Mouse (Mus musculus) hindbrain, postnatal 0 days (tissue): Measurements from ENCODE around the gene Rcn1. TPM values are rescaled to one million over a fixed set of nuclear protein-coding genes. Genes with fewer than 3 reads are reported as not detected.

Source experiments
- ATAC-seq: fragments of 200-750 bp; cut with Nextera tagmentation; 2 replicates; pipeline ENCODE4 v1.8.0; 2017; ENCODE audit warnings: mild to moderate bottlenecking, moderate TSS enrichment, moderate library complexity
- DNase-seq: peaks from one replicate; pipeline ENCODE4 v3.0.0-alpha.2; 2015; ENCODE audit warnings: low spot score
- H3K27ac ChIP-seq: fragments of 300-500 bp; sonication (generic); 2 replicates; pipeline ENCODE4 v1.5.1; 2014; ENCODE audit warnings: mild to moderate bottlenecking
- H3K27me3 ChIP-seq: fragments of 300-500 bp; sonication (generic); 2 replicates; pipeline ENCODE4 v1.6.1; 2014; ENCODE audit warnings: low read length, mixed read lengths; ENCODE audit not compliant: insufficient read depth
- H3K36me3 ChIP-seq: fragments of 300-500 bp; sonication (generic); 2 replicates; pipeline ENCODE4 v1.6.1; 2014; ENCODE audit warnings: low read length, mixed read lengths; ENCODE audit not compliant: insufficient read depth
- H3K4me1 ChIP-seq: fragments of 300-500 bp; sonication (generic); 2 replicates; pipeline ENCODE4 v1.6.1; 2014; ENCODE audit warnings: antibody characterized with exemption, low read length, mixed read lengths; ENCODE audit not compliant: insufficient read depth
- H3K4me2 ChIP-seq: fragments of 300-500 bp; sonication (generic); 2 replicates; pipeline ENCODE4 v1.6.1; 2014; ENCODE audit warnings: low read depth, mild to moderate bottlenecking, low read length, moderate library complexity, mixed read lengths
- H3K4me3 ChIP-seq: fragments of 300-500 bp; sonication (generic); 2 replicates; pipeline ENCODE4 v1.5.1; 2014; ENCODE audit warnings: low read length
- H3K9ac ChIP-seq: fragments of 300-500 bp; sonication (generic); replicated peaks from 2 replicates; pipeline ENCODE4 v1.6.1; 2014; ENCODE audit warnings: mild to moderate bottlenecking, low read length, moderate library complexity, mixed read lengths
- H3K9me3 ChIP-seq: fragments of 300-500 bp; sonication (generic); 2 replicates; pipeline ENCODE4 v1.6.1; 2016; ENCODE audit warnings: low read length, mixed read lengths
- CTCF ChIP-seq: IDR thresholded peaks from 2 replicates; pipeline ENCODE4 v1.5.1; 2016; ENCODE audit warnings: antibody characterized with exemption, control low read depth, low read depth
- WGBS: fragments of 180-500 bp; shearing (Covaris S2); extraction: QIAGEN DNeasy Blood & Tissue Kit; methylation state at CpG from one replicate; pipeline ENCODE4 v1.1.7; 2014; 5-methylcytosine and 5-hydroxymethylcytosine counted together
- polyA plus RNA-seq: library from polyadenylated mRNA; unstranded; fragments of >200 nt; fragmentation: Nextera tagmentation; extraction: Ambion mirVana; gene quantifications from 2 replicates; pipeline ENCODE4 v1.2.1, GENCODE M21; 2015
- total RNA-seq: library from RNA; depleted of rRNA; stranded (reverse); fragments of >200 nt; gene quantifications from 2 replicates; pipeline ENCODE4 v1.2.3, GENCODE M21; 2014; rRNA removed

Rcn1 gene
- total RNA-seq (27.7 and 32.5 TPM in 2 replicates), polyA plus RNA-seq (61.2 and 64.2 TPM in 2 replicates)

- ATAC-seq (peak; percentile 91), DNase-seq (peak; percentile 81)
- no peaks in the 10 kb centered on the region for H3K36me3 ChIP-seq
- H3K4me2 ChIP-seq = peak within 1 kb of the TSS; percentile 74
- H3K9ac ChIP-seq = peak within 1 kb of the TSS; percentile 69
- peak within 1 kb of the TSS; percentile 73 for H3K4me3 ChIP-seq
- H3K4me1 ChIP-seq = peaks cover 14% of the 10 kb centered on the region
- no peak for TF ChIP-seq CTCF
- no peaks in the 10 kb centered on the region for H3K27me3 ChIP-seq
- 1% methylated on average over 57 of the region's 57 CpGs for WGBS
- H3K9me3 ChIP-seq = no peaks in the 10 kb centered on the region
- H3K27ac ChIP-seq = peak within 1 kb of the TSS; percentile 77
Measured at GRCm38 (mm10) chr2:105399085-105399891, at the start of gene Rcn1. TSS of gene Rcn1 (minus strand) at chr2:105399319.

GRCm38 (mm10) chr2:105444072-105444471 is 45.0 kb upstream of the Rcn1 start:
- DNase-seq (no peak), ATAC-seq (no peak)
- WGBS = 37% methylated on average over 3 of the region's 3 CpGs
- Histone ChIP-seq H3K27me3 (no peaks in the 10 kb centered on the region), H3K4me1 (no peaks in the 10 kb centered on the region), H3K9me3 (no peaks in the 10 kb centered on the region), H3K4me3 (no peak overlapping the region), H3K9ac (no peak overlapping the region), H3K4me2 (no peak overlapping the region), H3K36me3 (no peaks in the 10 kb centered on the region), H3K27ac (no peak overlapping the region)
- peak; percentile 53 for TF ChIP-seq CTCF

- H3K27me3 ChIP-seq = no peaks in the 10 kb centered on the region
- ATAC-seq (no peak), DNase-seq (no peak)
- H3K4me3 ChIP-seq = no peak overlapping the region
- H3K9me3 ChIP-seq = no peaks in the 10 kb centered on the region
- H3K9ac ChIP-seq = no peak overlapping the region
- H3K4me2 ChIP-seq = no peak overlapping the region
- H3K4me1 ChIP-seq = no peaks in the 10 kb centered on the region
- no peak overlapping the region for H3K27ac ChIP-seq
- TF ChIP-seq CTCF = no peak
- no peaks in the 10 kb centered on the region for H3K36me3 ChIP-seq
- whole genome bisulfite sequencing = 80% methylated on average over 4 of the region's 4 CpGs
Measured at GRCm38 (mm10) chr2:105439022-105439421, 39.9 kb upstream of the Rcn1 start.

GRCm38 (mm10) chr2:105438525-105438924 is 39.4 kb upstream of the Rcn1 start:
- DNase-seq = no peak
- Histone ChIP-seq H3K9ac (no peak overlapping the region), H3K9me3 (no peaks in the 10 kb centered on the region), H3K4me3 (no peak overlapping the region), H3K27me3 (no peaks in the 10 kb centered on the region), H3K4me2 (no peak overlapping the region), H3K4me1 (no peaks in the 10 kb centered on the region), H3K36me3 (no peaks in the 10 kb centered on the region), H3K27ac (no peak overlapping the region)
- 96% methylated on average over 2 of the region's 2 CpGs for WGBS
- no peak for ATAC-seq
- no peak for TF ChIP-seq CTCF

GRCm38 (mm10) chr2:105432927-105433326 is 33.8 kb upstream of the Rcn1 start:
- H3K27me3 ChIP-seq = no peaks in the 10 kb centered on the region
- ATAC-seq (0 out of 2 replicates have a peak, but pooled peaks have one; percentile 61), DNase-seq (peak; percentile 17)
- 18% methylated on average over 10 of the region's 10 CpGs for WGBS
- peak overlapping the region; percentile 32 for H3K4me2 ChIP-seq
- 0 out of 2 replicates have a peak, but pooled peaks have one; percentile 28 for TF ChIP-seq CTCF
- no peak overlapping the region for H3K27ac ChIP-seq
- H3K9me3 ChIP-seq = 0 out of 2 replicates have a peak, but pooled peaks cover 2% of the 10 kb centered on the region
- no peak overlapping the region for H3K9ac ChIP-seq
- H3K36me3 ChIP-seq = no peaks in the 10 kb centered on the region
- H3K4me1 ChIP-seq = 0 out of 2 replicates have a peak, but pooled peaks cover 4% of the 10 kb centered on the region
- no peak overlapping the region for H3K4me3 ChIP-seq

GRCm38 (mm10) chr2:105430373-105430772 is 31.3 kb upstream of the Rcn1 start:
- no peaks in the 10 kb centered on the region for H3K36me3 ChIP-seq
- no peak overlapping the region for H3K9ac ChIP-seq
- H3K4me3 ChIP-seq = no peak overlapping the region
- no peaks in the 10 kb centered on the region for H3K27me3 ChIP-seq
- DNase-seq = no peak
- 82% methylated on average over 5 of the region's 5 CpGs for WGBS
- 0 out of 2 replicates have a peak, but pooled peaks cover 4% of the 10 kb centered on the region for H3K4me1 ChIP-seq
- H3K9me3 ChIP-seq = 0 out of 2 replicates have a peak, but pooled peaks cover 2% of the 10 kb centered on the region
- TF ChIP-seq CTCF = no peak
- no peak for ATAC-seq
- H3K4me2 ChIP-seq = no peak overlapping the region
- H3K27ac ChIP-seq = no peak overlapping the region

- Histone ChIP-seq H3K4me1 (0 out of 2 replicates have a peak, but pooled peaks cover 4% of the 10 kb centered on the region), H3K9ac (no peak overlapping the region), H3K9me3 (0 out of 2 replicates have a peak, but pooled peaks cover 2% of the 10 kb centered on the region), H3K27me3 (no peaks in the 10 kb centered on the region), H3K36me3 (no peaks in the 10 kb centered on the region), H3K27ac (no peak overlapping the region), H3K4me3 (no peak overlapping the region), H3K4me2 (no peak overlapping the region)
- WGBS = 87% methylated on average over 6 of the region's 6 CpGs
- DNase-seq (no peak), ATAC-seq (no peak)
- no peak for TF ChIP-seq CTCF
Measured at GRCm38 (mm10) chr2:105429899-105430298, 30.8 kb upstream of the Rcn1 start.
